Mouse (Mus musculus): Measurements from ENCODE around the gene Gm20388.

The Gm20388 gene

DNA sequence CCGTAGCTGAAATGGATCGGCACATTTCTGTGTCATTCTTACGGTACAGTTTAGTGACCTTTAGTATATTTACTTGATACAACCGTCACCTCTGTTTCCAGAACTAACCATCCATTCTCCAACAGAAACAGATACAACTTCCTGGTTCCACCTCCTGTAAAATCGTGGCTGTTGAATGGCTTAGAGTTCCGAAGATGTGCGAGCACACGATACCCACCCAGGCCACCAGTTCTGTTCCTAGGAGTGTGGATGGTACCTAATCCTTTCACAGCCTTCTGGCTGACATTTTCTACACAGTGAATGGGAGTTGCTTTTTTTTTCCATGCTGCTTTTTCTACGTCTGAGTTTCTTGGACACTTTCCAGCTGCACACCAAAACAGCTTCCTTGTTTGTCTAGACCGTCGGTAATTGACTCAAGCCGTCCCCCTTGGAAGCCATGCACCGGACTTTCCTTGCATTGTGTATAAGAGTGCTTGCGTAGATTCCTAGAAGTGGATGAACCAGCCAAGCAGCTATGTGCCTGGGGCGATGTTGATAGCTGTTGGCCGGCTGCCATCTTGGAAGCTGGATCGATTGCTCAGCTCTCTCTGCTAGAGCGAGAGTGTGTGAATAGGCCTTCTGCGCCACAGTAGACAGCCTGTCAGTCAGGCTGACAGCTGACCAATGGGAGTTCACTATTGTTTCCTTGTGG is 2533.6 kb downstream of the Gm20388 start:
- peak; percentile 66 to 72 for DNase-seq (ENCODE audit: low spot score in 2 of 2)

DNA sequence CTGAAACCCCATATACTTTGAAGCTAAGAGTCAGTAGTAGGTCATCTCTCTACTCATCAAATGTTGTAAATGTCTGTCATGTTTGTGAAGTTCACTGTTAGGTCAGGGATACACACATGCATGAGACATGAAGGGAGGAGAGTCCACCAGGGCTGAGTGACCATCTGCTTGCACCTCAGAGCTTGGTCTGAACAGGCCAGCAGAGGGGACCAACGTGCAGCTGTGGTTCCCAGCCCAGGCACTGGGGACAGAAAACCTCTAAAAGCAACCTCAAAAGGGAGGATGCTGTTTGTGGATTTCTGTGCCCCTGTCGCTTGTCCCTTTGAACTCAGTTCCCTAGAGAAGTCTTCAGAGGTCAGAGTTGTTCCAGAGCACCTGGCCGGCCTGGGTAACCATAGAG is 2534.6 kb downstream of the Gm20388 start:
- no peak for DNase-seq (ENCODE audit: low spot score in 2 of 2)

DNA sequence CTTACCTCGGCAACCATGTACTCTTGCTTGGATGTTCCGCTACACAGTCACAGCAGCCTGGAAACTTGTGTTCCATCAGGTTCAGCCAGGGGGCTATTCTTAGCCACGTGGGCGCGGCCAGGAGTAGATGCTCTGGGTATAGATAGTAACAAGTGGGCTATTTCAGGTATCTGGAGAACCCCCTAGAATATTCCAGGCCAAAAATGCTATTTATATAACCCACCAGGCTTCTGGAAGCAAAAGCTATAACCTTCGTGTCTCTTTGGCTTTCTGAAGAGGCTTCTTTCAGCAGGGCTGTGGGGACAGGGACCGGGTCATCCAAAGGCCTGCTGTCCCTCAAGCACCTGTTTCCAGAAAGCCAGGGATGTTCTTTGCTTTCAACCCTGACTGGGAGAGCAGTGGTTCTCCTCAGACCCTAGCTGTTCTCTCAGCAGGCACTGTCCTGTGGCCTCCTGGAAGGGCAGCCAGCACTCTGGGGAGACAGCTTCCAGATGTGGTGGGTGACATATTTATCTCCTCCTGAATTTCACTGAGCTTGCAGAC is 2540.6 kb downstream of the Gm20388 start:
- DNase-seq (ENCODE audit: low spot score in 2 of 2), result no peak

DNA sequence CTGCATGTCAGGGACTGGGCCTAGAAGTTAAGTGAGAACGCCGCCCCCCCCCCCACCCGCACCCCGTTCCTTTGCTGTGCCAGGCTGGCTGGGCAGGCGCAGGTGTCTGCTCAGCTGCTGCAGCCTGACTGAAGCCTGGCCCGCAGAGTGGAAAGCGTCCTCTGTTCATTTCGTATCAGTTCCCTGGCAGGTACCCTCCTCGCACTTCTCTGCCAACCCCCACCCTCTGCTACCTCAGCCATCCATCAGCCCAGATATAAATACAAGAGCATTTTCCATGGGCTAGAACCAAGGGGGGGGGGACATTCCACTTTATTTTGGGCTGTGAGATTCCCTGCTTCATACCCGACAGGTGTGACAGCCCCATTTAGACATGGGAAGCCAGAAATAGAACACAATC is 2541.5 kb downstream of the Gm20388 start:
- DNase-seq (ENCODE audit: low spot score in 2 of 2), result no peak

DNA sequence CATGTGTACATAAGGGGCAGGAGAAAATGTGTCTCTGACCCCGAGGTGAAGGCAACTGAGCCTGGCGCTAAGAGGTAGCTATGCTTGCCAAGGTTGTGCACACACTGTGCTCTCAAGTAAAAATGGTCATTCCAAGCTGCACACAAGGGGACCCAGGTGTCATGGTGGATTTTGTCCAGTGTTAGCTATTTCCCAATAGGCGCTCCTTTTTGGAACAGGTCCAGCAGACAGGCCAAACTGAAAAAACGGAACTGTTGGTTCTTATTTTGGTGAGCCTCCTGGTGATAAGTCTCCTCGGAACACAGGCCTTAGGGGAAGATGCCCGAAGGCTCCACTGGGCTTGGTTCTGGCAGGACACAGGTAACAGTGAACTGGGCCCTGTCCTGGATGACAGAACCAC is 2543.8 kb downstream of the Gm20388 start:
- DNase-seq (ENCODE audit: low spot score in 2 of 2), result no peak

DNA sequence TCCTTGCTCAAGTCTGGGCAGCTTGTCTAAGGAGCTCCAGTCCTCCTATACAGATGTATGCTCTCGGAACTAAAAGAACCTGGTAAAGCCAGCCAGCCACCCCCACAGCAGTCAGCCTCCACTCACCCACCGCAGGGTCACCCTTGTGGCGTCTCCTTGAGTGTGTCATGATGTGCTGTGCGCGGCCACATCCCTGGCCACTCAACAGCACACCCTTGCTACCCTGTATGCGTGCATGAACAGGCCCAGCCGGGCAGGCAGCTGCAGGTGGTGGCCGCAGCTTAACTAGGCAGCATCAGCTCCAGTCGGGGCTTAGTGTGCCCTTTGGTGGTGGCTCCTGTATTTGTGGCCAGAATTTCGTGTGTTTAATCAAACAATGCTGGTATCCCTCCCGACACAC is 2546.5 kb downstream of the Gm20388 start:
- DNase-seq (ENCODE audit: low spot score in 2 of 2), result no peak

- DNase-seq (ENCODE audit: low spot score in 2 of 2), result peak in 1 of 2 experiments; percentile 39
These were observed 2548.7 kb downstream of the Gm20388 start for GRCm38 (mm10) chr8:122459218-122459900.

- no peak for DNase-seq (ENCODE audit: low spot score in 2 of 2)
These were observed 2549.3 kb downstream of the Gm20388 start for GRCm38 (mm10) chr8:122459990-122460389.

DNA sequence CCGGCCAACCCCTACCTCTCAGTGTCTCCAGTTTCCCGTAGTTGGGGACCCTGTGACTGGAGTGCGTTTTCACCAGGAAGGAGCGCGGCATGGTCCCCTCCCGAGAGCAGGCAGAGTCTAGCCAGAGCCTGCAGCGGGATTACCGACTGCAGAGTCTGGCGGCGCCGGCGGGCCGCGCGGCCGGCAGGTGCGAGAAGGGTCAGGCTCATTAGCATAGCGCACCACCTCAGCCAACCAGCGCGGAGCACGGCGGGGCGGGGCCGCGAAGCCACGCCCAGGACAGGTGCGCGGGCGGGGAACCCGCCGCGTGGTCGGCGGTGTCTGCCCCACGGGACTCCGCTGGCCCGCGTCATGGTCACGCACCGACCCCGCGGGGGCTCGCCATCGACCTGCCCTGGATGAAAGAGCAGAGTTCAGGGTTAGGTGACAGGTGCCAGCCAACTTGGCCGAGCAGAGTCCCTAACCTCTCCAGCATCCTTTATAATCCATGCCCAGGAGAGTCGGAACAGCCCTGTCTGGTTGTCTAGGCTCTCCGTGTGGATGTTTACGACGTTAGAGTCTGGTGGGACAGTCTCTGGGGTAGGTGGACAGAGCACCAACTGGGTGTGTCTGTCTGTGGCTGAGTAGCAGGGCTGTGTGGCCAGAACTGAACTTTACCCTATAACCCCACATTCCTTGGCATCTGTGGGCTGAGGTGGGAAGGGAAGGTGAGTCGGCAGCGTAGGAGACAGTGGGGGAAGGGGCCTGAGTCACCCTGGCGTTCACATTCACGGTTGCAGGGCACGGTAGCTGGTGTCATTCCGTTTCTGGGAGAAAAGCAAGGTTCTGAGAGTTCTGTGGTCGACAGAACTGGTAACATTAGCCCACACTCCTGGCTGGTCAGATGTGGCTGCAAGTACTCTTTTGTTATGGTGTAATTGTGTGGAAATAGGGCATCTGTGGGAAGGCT is 2550.2 kb downstream of the Gm20388 start, which contains the start of gene Snai3:
Snai3 (minus strand) TSS at position 210 of the 949 bp plus-strand sequence.
- peak; percentile 35 to 54 for DNase-seq (ENCODE audit: low spot score in 2 of 2)

DNA sequence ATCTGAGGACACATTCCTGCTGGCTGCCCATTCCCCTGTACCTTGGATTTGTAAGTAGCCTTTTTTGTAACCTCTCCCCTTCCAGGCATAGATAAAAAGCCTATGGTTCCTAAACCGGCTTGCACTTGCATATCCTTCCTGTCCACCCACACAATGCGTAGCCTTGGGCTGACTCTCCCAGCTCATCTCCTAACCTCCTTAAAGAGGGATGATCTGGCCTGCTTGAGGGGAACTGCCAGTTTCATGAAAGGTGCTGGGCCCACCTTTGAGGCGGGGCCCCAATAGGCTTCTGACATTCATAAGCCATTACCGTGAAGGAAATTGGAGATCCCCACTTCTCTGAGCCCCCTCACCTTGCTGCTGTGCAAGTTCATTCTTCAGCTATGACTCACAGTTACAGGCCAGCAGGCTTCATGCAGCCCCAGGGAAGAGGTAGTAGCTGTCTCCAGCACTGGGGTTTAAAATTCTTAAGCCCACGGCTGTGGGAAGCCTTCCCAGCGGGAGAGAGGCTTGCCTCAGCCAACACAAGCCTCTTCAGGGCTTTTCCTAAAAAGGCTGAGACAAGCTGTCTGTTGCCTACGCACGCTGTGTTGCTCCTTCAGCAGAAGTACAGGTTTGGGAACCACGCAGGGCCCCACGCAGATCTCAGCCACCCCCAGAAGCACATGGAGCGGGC is 2551.0 kb downstream of the Gm20388 start:
- no peak for DNase-seq (ENCODE audit: low spot score in 2 of 2)

DNA sequence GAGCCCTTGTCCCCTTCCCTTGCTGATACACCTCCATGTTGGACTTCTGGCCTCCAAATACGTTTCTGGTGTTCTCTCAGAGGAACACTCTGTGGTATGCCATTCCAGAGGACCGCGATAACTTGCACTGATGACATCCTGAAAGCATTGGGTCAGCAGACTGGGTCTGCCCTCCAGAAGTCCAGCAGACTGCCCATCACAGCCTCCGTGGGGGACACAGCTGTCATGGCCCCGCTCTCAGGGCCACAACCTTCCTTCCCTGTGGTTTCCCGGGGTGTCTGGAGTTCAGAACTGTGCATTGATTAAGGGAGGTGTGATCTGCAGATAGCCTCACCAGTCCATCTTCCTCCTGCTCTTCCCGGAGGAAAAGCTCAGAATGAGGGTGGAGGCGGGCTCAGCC is 2551.9 kb downstream of the Gm20388 start:
- no peak for DNase-seq (ENCODE audit: low spot score in 2 of 2)

- DNase-seq (ENCODE audit: low spot score in 2 of 2), result no peak
These were observed 2553.3 kb downstream of the Gm20388 start for GRCm38 (mm10) chr8:122463651-122464640.

DNA sequence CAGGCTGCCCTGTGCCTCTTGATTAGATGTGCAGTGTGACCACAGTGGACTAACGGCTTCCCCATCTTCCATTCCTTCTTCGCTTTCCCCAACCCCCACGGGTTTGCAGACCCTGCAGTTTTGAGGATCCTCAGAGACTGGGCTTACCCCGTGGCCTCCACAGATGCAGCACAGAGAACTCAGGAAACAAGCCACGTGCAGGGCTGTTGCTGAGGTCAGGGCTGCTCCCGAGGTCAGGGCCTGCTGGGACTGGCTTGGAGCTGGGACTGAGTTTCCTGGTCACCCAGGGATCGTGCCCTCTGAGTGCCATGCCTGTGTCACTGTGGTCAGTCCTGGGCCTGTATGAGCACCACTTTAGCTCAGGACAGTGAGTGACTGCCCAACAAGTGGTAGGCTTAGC is 2554.3 kb downstream of the Gm20388 start:
- no peak for DNase-seq (ENCODE audit: low spot score in 2 of 2)

DNA sequence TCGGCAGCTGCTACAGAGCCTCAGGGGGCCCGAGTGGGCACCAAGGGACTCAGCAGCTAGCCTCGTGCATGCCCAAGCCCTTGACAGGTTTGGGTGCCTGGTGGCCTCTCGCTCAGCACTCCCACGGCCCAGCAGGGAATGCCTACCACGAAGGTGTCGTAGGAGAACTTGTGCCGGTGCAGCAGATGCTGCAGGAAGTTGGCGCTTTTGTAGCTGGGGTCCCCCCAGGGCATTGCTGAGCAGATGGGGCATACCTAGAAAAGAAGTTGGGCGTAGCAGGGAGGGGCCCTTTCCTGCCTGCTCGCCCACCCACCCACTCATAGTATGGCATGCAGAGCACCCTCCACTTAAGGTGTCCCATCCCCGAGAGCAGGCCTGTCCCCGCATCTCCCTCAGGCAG is 2557.2 kb downstream of the Gm20388 start:
- no peak for DNase-seq (ENCODE audit: low spot score in 2 of 2)

- no peak for DNase-seq (ENCODE audit: low spot score in 2 of 2)
These were observed 2558.8 kb downstream of the Gm20388 start for GRCm38 (mm10) chr8:122469407-122469806.

GRCm38 (mm10) chr8:122469965-122470364 is 2559.3 kb downstream of the Gm20388 start:
- DNase-seq (ENCODE audit: low spot score in 2 of 2), result no peak

DNA sequence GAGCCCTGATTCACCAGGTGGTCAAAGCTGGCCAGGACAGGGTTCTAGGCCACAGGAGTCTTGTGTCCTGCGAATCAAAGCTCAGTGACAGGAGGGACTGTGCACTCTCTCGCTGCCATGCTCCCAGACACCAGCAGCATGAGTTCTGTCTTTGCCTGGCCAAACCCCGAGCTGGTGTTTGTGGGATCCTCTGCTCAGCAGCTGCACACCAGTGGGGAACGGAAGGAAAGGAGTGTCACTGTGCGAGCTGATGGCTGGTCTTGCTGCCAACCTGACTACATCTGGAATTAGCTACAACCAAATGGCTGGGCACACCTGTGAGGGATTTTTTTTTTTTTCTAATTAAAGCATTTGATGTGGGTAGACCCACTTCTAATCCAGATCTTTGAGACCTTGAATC is 2560.1 kb downstream of the Gm20388 start:
- DNase-seq (ENCODE audit: low spot score in 2 of 2), result no peak

DNA sequence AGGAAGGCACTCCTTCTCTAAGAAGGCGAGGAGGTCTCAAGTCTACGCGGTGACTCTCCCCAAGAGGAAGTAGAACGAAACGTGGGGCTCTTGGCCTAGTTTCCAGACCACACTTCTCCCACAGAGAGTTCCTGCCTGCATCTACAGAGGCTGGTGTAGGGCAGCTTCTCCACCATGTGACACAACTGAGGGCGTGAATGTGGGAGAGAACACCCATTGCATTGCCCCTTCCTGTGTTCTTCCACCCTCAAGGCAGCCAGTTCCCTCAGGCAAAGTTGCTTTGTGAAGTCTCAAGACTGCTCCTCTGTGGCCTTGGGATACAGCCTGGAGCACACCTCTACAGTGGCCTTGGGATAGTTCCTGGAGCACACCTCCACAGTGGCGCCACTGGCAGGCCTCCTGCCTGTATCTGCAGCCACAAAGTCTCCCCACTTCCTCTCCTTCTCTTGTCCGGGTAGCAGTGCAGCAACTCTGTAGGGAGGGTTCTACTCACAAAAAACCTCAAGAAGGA is 2563.3 kb downstream of the Gm20388 start:
- DNase-seq (ENCODE audit: low spot score in 2 of 2), result no peak

GRCm38 (mm10) chr8:122474951-122475560 is 2564.4 kb downstream of the Gm20388 start:
- DNase-seq (ENCODE audit: low spot score in 2 of 2), result no peak
